Mouse (Mus musculus) hindbrain, embryonic 14.5 days (tissue): ENCODE measurements around the gene Eml3. TPM values are rescaled to one million over a fixed set of nuclear protein-coding genes. Genes with fewer than 3 reads are reported as not detected.

Experiments
- ATAC-seq: fragments of 200-750 bp; cut with Nextera tagmentation; 2 replicates; pipeline ENCODE4 v1.8.0; 2017; ENCODE audit warnings: moderate number of reproducible peaks, mild to moderate bottlenecking, moderate TSS enrichment, moderate library complexity; ENCODE audit not compliant: low FRiP score
- DNase-seq: peaks from one replicate; pipeline ENCODE4 v3.0.0-alpha.2; 2015; ENCODE audit warnings: low spot score
- H3K27ac ChIP-seq: fragments of 300-500 bp; sonication (generic); 2 replicates; pipeline ENCODE4 v1.5.1; 2014; ENCODE audit warnings: mild to moderate bottlenecking, moderate library complexity
- H3K27me3 ChIP-seq: fragments of 300-500 bp; sonication (generic); 2 replicates; pipeline ENCODE4 v1.6.1; 2014; ENCODE audit warnings: mild to moderate bottlenecking, low read length, mixed read lengths; ENCODE audit not compliant: control insufficient read depth, insufficient read depth
- H3K36me3 ChIP-seq: fragments of 300-500 bp; sonication (generic); replicated peaks from 2 replicates; pipeline ENCODE4 v1.6.1; 2014; ENCODE audit not compliant: control insufficient read depth, insufficient read depth
- H3K4me1 ChIP-seq: fragments of 300-500 bp; sonication (generic); replicated peaks from 2 replicates; pipeline ENCODE4 v1.6.1; 2014; ENCODE audit warnings: antibody characterized with exemption, low read length, mixed read lengths; ENCODE audit not compliant: control insufficient read depth, insufficient read depth
- H3K4me2 ChIP-seq: fragments of 300-500 bp; sonication (generic); replicated peaks from 2 replicates; pipeline ENCODE4 v1.6.1; 2014; ENCODE audit warnings: mild to moderate bottlenecking, moderate library complexity
- H3K4me3 ChIP-seq: fragments of 300-500 bp; sonication (generic); replicated peaks from 2 replicates; pipeline ENCODE4 v1.5.1; 2014; ENCODE audit warnings: mild to moderate bottlenecking, low read length
- H3K9ac ChIP-seq: fragments of 300-500 bp; sonication (generic); 2 replicates; pipeline ENCODE4 v1.6.1; 2014
- H3K9me3 ChIP-seq: fragments of 300-500 bp; sonication (generic); 2 replicates; pipeline ENCODE4 v1.6.1; 2016; ENCODE audit warnings: low read length; ENCODE audit not compliant: control insufficient read depth
- WGBS: fragments of 180-500 bp; shearing (Covaris S2); extraction: QIAGEN DNeasy Blood & Tissue Kit; methylation state at CpG from one replicate; pipeline ENCODE4 v1.1.7; 2014; 5-methylcytosine and 5-hydroxymethylcytosine counted together
- polyA plus RNA-seq: library from polyadenylated mRNA; unstranded; fragments of >200 nt; fragmentation: Nextera tagmentation; extraction: Ambion mirVana; gene quantifications from 2 replicates; pipeline ENCODE4 v1.2.1, GENCODE M21; 2014

Eml3 gene
- polyA plus RNA-seq, 1 experiment from 2014 or later: 5.8 TPM

DNA sequence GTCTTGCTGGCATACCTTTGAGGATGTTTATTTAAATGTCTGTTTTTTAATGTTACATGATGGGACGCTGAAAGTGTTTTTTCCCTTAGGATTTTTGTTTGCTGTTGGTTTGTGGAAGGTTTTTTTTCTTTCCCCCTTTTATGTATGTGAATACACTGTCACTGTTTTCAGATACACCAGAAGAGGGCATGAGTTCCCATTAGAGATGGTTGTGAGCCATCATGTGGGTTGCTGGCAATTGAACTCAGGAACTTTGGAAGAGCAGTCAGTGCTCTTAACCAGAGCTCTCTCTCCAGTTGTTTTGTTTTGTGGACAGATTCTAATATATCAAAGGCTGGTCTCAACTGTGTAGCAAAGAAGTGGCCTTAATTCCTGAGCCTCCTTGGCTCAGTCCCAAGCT, 45.3 kb downstream of the Eml3 start:
- Histone ChIP-seq H3K27ac (no peak overlapping the region), H3K9ac (no peak overlapping the region), H3K36me3 (peaks cover 98% of the 10 kb centered on the region), H3K4me2 (no peak overlapping the region), H3K27me3 (no peaks in the 10 kb centered on the region), H3K4me3 (no peak overlapping the region), H3K4me1 (no peaks in the 10 kb centered on the region), H3K9me3 (no peaks in the 10 kb centered on the region)
- DNase-seq (no peak), ATAC-seq (no peak)
- WGBS: 88% methylated on average over 1 of the region's 1 CpGs

DNA sequence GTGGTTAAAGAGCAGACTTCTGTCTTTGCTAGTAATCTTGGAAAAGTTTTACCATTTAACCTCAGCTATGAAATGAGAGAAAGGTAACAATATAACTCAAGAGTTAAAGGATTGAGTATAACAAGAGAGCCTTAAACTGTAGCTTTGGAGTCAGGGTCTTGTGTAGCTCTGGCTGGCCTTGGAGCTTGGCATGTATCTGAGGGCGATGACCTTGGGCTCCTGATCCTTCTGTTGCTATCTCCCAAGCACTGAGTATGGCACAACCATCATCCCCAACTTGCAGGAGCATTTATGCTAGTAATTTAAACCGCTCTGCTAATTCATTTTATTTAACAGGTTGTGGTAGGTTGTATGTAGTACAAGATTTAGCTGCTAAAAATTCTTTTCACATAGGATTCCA, 46.1 kb downstream of the Eml3 start:
- Histone ChIP-seq H3K4me2 (no peak overlapping the region), H3K27me3 (no peaks in the 10 kb centered on the region), H3K9me3 (no peaks in the 10 kb centered on the region), H3K36me3 (peaks cover 98% of the 10 kb centered on the region), H3K27ac (no peak overlapping the region), H3K4me3 (no peak overlapping the region), H3K9ac (no peak overlapping the region), H3K4me1 (no peaks in the 10 kb centered on the region; the same call in 1 of the 2 replicates)
- DNase-seq (no peak), ATAC-seq (no peak)
- WGBS: 96% methylated on average over 2 of the region's 2 CpGs

DNA sequence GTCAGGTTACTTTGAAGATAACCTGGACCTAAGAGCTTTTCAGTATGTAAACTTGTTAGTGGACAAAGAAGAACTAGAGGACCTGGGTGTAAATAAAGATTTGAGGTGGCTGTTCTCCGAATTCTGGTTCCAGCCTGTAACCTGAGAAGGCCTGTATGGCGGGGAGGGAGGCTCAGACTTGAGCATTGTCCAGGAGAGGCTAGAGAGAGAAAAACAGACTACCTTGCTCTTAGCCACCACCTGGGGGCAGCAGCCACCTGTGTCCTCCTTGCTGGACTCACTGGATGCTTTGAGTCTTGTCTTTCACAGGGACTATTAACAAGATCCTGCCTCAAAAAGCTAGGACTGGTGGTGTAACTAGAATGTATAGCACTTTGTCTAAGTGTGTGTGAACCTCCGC, 47.2 kb downstream of the Eml3 start:
- Histone ChIP-seq H3K9ac (no peak overlapping the region), H3K9me3 (no peaks in the 10 kb centered on the region), H3K4me3 (no peak overlapping the region), H3K4me2 (no peak overlapping the region), H3K36me3 (peaks cover 94% of the 10 kb centered on the region), H3K27ac (no peak overlapping the region), H3K4me1 (peaks cover 4% of the 10 kb centered on the region; the same call in 1 of the 2 replicates), H3K27me3 (no peaks in the 10 kb centered on the region)
- ATAC-seq: peak; percentile 64; the same call in 1 of the 2 replicates
- DNase-seq: peak; percentile 70
- WGBS: 63% methylated on average over 3 of the region's 3 CpGs

DNA sequence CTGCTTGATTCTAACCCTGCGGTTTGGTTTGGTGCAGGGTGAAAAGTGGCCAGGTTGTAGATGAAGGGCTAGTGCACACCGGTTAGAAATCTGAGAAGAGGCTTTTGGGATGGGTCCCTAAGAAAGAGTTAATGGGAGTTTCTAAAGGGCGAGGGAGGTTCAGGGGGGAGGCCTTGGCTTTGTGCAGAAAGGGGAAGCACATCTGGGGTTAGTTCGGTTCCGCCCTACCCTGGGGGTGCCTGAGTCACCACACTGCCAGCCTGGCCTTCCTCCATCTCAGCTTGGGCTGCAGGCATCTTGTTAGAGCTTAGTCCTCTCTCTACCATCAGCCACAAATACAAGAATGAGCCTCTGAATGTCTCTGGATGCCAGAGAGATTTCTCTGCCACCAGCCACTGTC, 51.4 kb downstream of the Eml3 start:
- Histone ChIP-seq H3K27me3 (no peaks in the 10 kb centered on the region), H3K9ac (no peak overlapping the region), H3K36me3 (peaks cover 52% of the 10 kb centered on the region), H3K9me3 (no peaks in the 10 kb centered on the region), H3K4me1 (peaks cover 26% of the 10 kb centered on the region), H3K27ac (no peak overlapping the region), H3K4me2 (no peak overlapping the region), H3K4me3 (no peak overlapping the region)
- ATAC-seq (no peak), DNase-seq (no peak)
- 56% methylated on average over 5 of the region's 5 CpGs for WGBS

DNA sequence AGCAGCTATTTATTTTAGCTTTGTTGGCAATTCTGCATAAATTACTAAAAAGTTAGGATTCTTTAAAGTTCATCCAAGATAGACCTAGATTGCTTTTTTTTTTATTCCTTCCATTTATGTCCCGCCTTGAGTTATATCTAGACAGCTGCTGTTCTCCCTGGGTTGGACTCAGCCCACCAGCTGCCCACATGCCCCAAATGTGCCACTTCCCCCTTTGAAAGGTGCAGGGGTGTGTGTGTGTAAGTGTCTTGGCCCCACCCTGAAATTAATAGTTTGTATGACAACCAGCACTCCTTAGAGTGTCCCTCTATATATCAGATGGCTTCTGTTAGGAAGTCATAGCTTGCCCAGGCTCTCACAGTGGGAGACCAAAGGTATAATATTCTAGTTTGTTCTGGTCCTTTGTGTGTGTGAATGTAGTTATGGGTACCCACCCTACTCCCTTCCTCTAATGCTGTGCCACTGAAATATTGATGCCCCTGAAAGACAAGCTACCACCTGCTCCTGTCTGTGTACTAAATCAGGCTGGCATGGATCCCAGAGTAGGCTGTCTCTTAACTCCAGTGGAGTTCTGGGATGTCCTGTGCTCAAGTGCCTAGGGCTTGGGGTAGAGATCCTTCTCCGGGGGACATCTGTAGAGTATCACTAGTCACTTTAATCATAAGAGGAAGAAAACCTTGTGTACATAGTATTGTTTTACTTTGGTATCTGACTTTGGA, 52.3 kb downstream of the Eml3 start:
- H3K4me1 ChIP-seq: peaks cover 26% of the 10 kb centered on the region
- peaks cover 44% of the 10 kb centered on the region for H3K36me3 ChIP-seq
- H3K27ac ChIP-seq: no peak overlapping the region
- no peaks in the 10 kb centered on the region for H3K9me3 ChIP-seq
- ATAC-seq: no peak
- H3K4me3 ChIP-seq: no peak overlapping the region
- 74% methylated on average over 2 of the region's 2 CpGs for WGBS
- DNase-seq: no peak
- H3K27me3 ChIP-seq: no peaks in the 10 kb centered on the region
- no peak overlapping the region for H3K4me2 ChIP-seq
- no peak overlapping the region for H3K9ac ChIP-seq

DNA sequence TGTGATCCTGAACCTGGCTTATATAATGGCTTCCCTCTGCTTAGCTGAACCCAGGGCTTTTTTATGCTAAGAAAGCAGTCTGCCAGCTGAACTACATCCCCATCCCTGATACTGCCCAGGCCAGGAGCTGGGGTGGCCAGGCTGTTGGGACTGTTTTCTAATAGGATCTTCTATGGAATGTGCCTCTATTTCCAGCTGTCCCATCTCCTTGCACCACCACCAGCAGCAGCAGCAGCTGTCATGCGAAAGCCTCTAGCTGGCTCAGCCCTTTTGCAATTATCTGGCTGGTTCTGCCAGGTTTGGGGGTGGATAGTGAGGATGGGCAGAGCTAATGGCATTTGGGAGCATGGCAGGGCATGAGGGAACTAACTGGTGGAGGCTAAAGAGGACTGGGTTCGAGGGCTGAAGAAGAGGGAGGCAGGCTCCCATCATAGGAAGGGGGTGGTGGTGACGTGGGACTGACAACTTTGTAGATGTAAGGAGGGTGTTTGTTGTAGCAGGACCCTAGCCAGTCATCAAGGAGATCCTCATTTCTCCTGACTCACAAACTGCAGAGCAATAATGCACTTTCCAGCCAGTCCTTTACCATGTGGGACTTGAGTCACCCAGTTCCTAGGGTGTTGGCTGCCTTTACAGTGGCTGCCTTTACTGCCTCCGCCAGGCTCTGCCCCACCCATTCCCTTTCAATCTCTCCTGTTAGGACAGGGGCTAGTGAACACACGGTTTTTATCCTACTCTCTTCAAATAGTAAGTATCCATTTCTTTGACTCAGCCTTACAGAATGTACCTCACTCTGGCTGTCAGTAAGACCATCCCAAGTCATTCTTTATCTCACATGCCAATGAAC, 53.2 kb downstream of the Eml3 start:
- Histone ChIP-seq H3K9ac (no peak overlapping the region), H3K27me3 (0 out of 2 replicates have a peak, but pooled peaks cover 3% of the 10 kb centered on the region), H3K4me3 (no peak overlapping the region), H3K9me3 (no peaks in the 10 kb centered on the region), H3K36me3 (peaks cover 35% of the 10 kb centered on the region), H3K27ac (no peak overlapping the region), H3K4me1 (peaks cover 26% of the 10 kb centered on the region), H3K4me2 (no peak overlapping the region)
- no peak for ATAC-seq
- DNase-seq: no peak
- WGBS: 58% methylated on average over 5 of the region's 5 CpGs

DNA sequence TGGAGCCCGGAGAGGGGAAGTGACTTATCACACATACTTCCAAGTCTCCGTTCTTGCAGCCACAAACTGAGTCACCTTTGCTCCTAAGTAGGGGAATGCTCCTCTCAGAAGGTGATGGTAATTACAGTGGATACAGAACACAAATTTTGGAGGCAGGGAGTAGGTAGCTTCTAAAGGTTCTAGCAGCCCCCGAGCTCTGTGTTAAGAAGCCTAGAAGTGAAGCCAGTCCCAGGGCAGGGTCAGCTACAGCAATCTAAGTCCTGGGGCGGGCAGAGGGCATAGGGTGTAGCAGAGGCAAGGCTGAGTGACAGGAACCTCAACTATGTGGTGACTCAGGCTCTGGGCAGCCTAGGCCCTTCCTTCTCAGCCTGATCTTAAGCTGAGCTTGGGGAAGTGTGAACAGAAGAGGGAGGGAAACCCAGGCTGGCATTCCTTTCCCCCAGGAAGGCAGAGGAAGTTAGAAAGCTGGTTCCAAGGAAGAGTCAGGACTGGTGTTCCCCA, 53.8 kb downstream of the Eml3 start:
- Histone ChIP-seq H3K4me2 (no peak overlapping the region), H3K4me1 (peaks cover 26% of the 10 kb centered on the region), H3K27me3 (peaks cover 9% of the 10 kb centered on the region), H3K9me3 (no peaks in the 10 kb centered on the region), H3K9ac (no peak overlapping the region), H3K36me3 (peaks cover 28% of the 10 kb centered on the region), H3K27ac (no peak overlapping the region), H3K4me3 (no peak overlapping the region)
- DNase-seq (no peak), ATAC-seq (no peak)
- WGBS: 54% methylated on average over 4 of the region's 4 CpGs

DNA sequence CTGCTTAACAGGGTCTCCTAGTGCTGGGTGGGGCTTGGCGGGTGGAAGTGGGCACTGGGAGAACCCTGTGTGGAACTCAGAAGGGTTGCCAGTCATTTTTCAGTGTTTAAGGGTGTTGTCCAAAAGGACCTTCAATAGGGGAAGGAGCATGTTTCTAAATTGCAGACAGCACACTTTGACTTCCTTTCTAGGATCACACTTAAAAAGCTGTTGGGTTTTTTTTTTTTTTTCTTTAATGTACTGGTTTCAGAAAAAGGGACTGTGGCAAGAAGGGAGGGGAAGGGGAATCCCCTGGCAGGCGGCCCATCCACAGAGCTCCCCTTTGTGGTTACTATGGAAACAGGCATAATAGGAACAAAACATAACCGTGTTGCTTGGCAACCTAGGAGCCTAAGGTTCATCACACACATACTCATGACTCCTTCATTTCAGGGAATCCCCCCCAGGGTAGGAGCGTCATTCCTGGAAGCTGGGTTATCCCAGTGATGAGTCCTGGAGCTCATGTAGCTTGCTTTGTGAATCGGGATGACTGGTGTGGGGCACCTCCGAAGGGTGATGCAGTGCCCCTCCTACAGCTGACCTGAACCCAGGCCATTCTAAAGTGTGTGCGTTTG, 55.0 kb downstream of the Eml3 start:
- ATAC-seq: peak; percentile 86
- H3K27ac ChIP-seq: peak overlapping the region; percentile 3
- H3K4me3 ChIP-seq: no peak overlapping the region
- no peaks in the 10 kb centered on the region for H3K9me3 ChIP-seq
- no peak overlapping the region for H3K9ac ChIP-seq
- peak overlapping the region; percentile 30; the same call in 1 of the 2 replicates for H3K4me2 ChIP-seq
- WGBS: 6% methylated on average over 7 of the region's 7 CpGs
- peak; percentile 80 for DNase-seq
- peaks cover 37% of the 10 kb centered on the region for H3K4me1 ChIP-seq
- H3K36me3 ChIP-seq: peaks cover 16% of the 10 kb centered on the region
- peaks cover 19% of the 10 kb centered on the region for H3K27me3 ChIP-seq

DNA sequence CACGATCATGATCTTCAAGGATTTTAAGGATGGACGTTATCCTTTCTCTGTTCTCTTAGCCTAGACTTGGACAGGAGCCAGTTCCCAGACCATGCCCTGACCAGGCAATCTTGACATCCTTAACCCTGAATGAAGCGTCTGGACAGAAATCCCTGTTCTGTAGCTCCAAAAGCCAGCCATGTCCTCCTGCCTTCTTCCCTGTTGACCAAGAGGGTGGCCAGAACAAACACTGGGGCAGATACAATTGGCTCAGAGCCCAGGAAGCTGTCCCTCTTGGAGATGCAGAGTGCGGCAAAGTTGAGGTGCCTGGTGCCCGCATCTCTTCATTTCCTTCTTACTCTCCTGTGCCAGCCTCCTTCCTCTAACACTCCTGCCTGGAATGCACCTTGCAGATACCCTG, 56.5 kb downstream of the Eml3 start:
- Histone ChIP-seq H3K4me2 (no peak overlapping the region), H3K4me1 (peaks cover 50% of the 10 kb centered on the region), H3K9me3 (no peaks in the 10 kb centered on the region), H3K27ac (no peak overlapping the region), H3K9ac (no peak overlapping the region), H3K4me3 (no peak overlapping the region), H3K27me3 (peaks cover 33% of the 10 kb centered on the region), H3K36me3 (peaks cover 2% of the 10 kb centered on the region)
- no peak for ATAC-seq
- no peak for DNase-seq
- WGBS: 65% methylated on average over 5 of the region's 5 CpGs
